Mouse (Mus musculus): ENCODE data around the gene Actn1.

- TF ChIP-seq POLR2A (IDR thresholded peaks at IDR 0.05; ENCODE audit: borderline replicate concordance, extremely low read depth, low read depth, low read length): no peak
- no peak for TF ChIP-seq CTCF (IDR thresholded peaks at IDR 0.05; ENCODE audit: insufficient read depth, low read length)
Observed at GRCm38 (mm10) chr12:80167321-80167720, 92.8 kb downstream of the Actn1 start.

All from lung, adult 2 months (tissue).